Comparison of ENCODE assay signal across 25 mouse cellular contexts in genomic region chr5:135951660-135952059, GRCm38 (mm10). TPM values are rescaled to one million over a fixed set of nuclear protein-coding genes. Genes with fewer than 3 reads are reported as not detected.
A peak's percentile ranks its signal among the peaks of the same experiment; 100 is the strongest.
DNase-seq lines count a peak whose midpoint lies in the region; ATAC-seq and TF ChIP-seq lines count a peak whose summit lies in the region.
"Had no signal": no experiment of that assay in that cellular context is flagged by ENCODE, and none has a peak within 500 bp of the region (broad histone marks: within the 10 kb centered on the region; RNA-seq: fewer than 3 reads in every experiment).

No protein-coding gene starts in this region.

- no peak for TF ChIP-seq CTCF in G1E (IDR thresholded peaks at IDR 0.05; ENCODE audit: low read depth, low read length)

- no peak overlapping the region for H3K9ac ChIP-seq in embryonic facial prominence, embryonic 12.5 days
- H3K9ac ChIP-seq in midbrain, embryonic 11.5 days (ENCODE audit: low read length), result no peak overlapping the region
- H3K9ac ChIP-seq: forebrain, embryonic 13.5 days; hindbrain, embryonic 14.5 days; lung, embryonic 15.5 days; neural tube, embryonic 12.5 days; stomach, embryonic 15.5 days had no signal

- no peak overlapping the region for H3K4me2 ChIP-seq in embryonic facial prominence, embryonic 12.5 days (replicated peaks)
- no peak overlapping the region for H3K4me2 ChIP-seq in midbrain, embryonic 11.5 days
- H3K4me2 ChIP-seq: forebrain, embryonic 13.5 days; hindbrain, embryonic 14.5 days; lung, embryonic 15.5 days; neural tube, embryonic 12.5 days; stomach, embryonic 15.5 days had no signal

- H3K4me3 ChIP-seq in embryonic facial prominence, embryonic 12.5 days, result no peak overlapping the region
- no peak overlapping the region for H3K4me3 ChIP-seq in embryonic facial prominence, embryonic 10.5 days
- peak overlapping the region; percentile 40; the same call in 1 of the 2 replicates for H3K4me3 ChIP-seq in G1E (ENCODE audit: low read depth, low read length)
- H3K4me3 ChIP-seq in megakaryocyte, embryonic 14.5 days (replicated peaks), result peak overlapping the region; percentile 20
- H3K4me3 ChIP-seq in midbrain, embryonic 11.5 days (ENCODE audit: low read depth, low read length), result no peak overlapping the region
- H3K4me3 ChIP-seq: forebrain, embryonic 13.5 days; limb, embryonic 10.5 days; lung, embryonic 15.5 days; neural tube, embryonic 12.5 days; stomach, embryonic 15.5 days had no signal

- DNase-seq in embryonic facial prominence, embryonic 10.5 days (ENCODE audit: low spot score), result no peak
- DNase-seq in G1E (ENCODE audit: low spot score), result no peak
- DNase-seq in liver, result peak; percentile 46
- no peak for DNase-seq in layer of hippocampus, adult 8-10 months (ENCODE audit: low spot score in 2 of 2)
- DNase-seq in lung, postnatal 36 days, result no peak
- DNase-seq in midbrain, embryonic 11.5 days (ENCODE audit: low spot score, missing footprints), result no peak
- DNase-seq: cerebellum, postnatal 25 days; kidney, postnatal 10 days; midbrain, embryonic 14.5 days; thymus, postnatal 36 days had no signal

- H3K36me3 ChIP-seq in embryonic facial prominence, embryonic 12.5 days, result no peaks in the 10 kb centered on the region
- H3K36me3 ChIP-seq in embryonic facial prominence, embryonic 10.5 days (replicated peaks), result no peaks in the 10 kb centered on the region
- H3K36me3 ChIP-seq in G1E (replicated peaks), result no peaks in the 10 kb centered on the region
- H3K36me3 ChIP-seq in megakaryocyte, embryonic 14.5 days (replicated peaks; ENCODE audit: low read length), result no peaks in the 10 kb centered on the region
- no peaks in the 10 kb centered on the region for H3K36me3 ChIP-seq in midbrain, embryonic 11.5 days (ENCODE audit: control insufficient read depth, insufficient read depth, low read length)
- H3K36me3 ChIP-seq: limb, embryonic 10.5 days; lung, embryonic 15.5 days; neural tube, embryonic 12.5 days; stomach, embryonic 15.5 days had no signal

- no peaks in the 10 kb centered on the region for H3K9me3 ChIP-seq in embryonic facial prominence, embryonic 12.5 days
- no peaks in the 10 kb centered on the region for H3K9me3 ChIP-seq in embryonic facial prominence, embryonic 10.5 days
- H3K9me3 ChIP-seq in G1E (replicated peaks), result no peaks in the 10 kb centered on the region
- no peaks in the 10 kb centered on the region for H3K9me3 ChIP-seq in megakaryocyte, embryonic 14.5 days
- H3K9me3 ChIP-seq in midbrain, embryonic 11.5 days (ENCODE audit: control insufficient read depth, low read length), result no peaks in the 10 kb centered on the region
- H3K9me3 ChIP-seq: forebrain, embryonic 13.5 days; limb, embryonic 10.5 days; lung, embryonic 15.5 days; neural tube, embryonic 12.5 days; stomach, embryonic 15.5 days had no signal

- no peak overlapping the region for H3K27ac ChIP-seq in embryonic facial prominence, embryonic 12.5 days
- H3K27ac ChIP-seq in embryonic facial prominence, embryonic 10.5 days (replicated peaks), result no peak overlapping the region; the same call in 1 of the 2 replicates
- no peak overlapping the region for H3K27ac ChIP-seq in midbrain, embryonic 11.5 days (ENCODE audit: low read depth, low read length)
- H3K27ac ChIP-seq: forebrain, embryonic 13.5 days; hindbrain, embryonic 14.5 days; limb, embryonic 10.5 days; lung, embryonic 15.5 days; neural tube, embryonic 12.5 days; stomach, embryonic 15.5 days had no signal

- no peaks in the 10 kb centered on the region for H3K27me3 ChIP-seq in embryonic facial prominence, embryonic 12.5 days
- no peaks in the 10 kb centered on the region for H3K27me3 ChIP-seq in embryonic facial prominence, embryonic 10.5 days (replicated peaks; ENCODE audit: low read depth, poor library complexity, severe bottlenecking)
- H3K27me3 ChIP-seq in G1E (ENCODE audit: insufficient read depth, low read length), result no peaks in the 10 kb centered on the region
- no peaks in the 10 kb centered on the region for H3K27me3 ChIP-seq in megakaryocyte, embryonic 14.5 days (replicated peaks)
- no peaks in the 10 kb centered on the region for H3K27me3 ChIP-seq in midbrain, embryonic 11.5 days (ENCODE audit: control insufficient read depth, insufficient read depth, low read length)
- H3K27me3 ChIP-seq: forebrain, embryonic 13.5 days; lung, embryonic 15.5 days; neural tube, embryonic 12.5 days; stomach, embryonic 15.5 days had no signal

- H3K4me1 ChIP-seq in embryonic facial prominence, embryonic 12.5 days, result peaks cover 2% of the 10 kb centered on the region; the same call in 1 of the 2 replicates
- H3K4me1 ChIP-seq in embryonic facial prominence, embryonic 10.5 days, result peaks cover 2% of the 10 kb centered on the region
- peaks cover 48% of the 10 kb centered on the region for H3K4me1 ChIP-seq in G1E (ENCODE audit: insufficient read depth, low read depth, low read length)
- H3K4me1 ChIP-seq in megakaryocyte, embryonic 14.5 days, result peaks cover 70% of the 10 kb centered on the region
- no peaks in the 10 kb centered on the region for H3K4me1 ChIP-seq in midbrain, embryonic 11.5 days (ENCODE audit: control insufficient read depth, insufficient read depth, low read length)
- H3K4me1 ChIP-seq: stomach, embryonic 15.5 days had no signal

- ATAC-seq in embryonic facial prominence, embryonic 12.5 days (ENCODE audit: insufficient number of reproducible peaks, insufficient read depth, low FRiP score, low TSS enrichment), result 0 out of 2 replicates have a peak, but pooled peaks have one; percentile 37
- ATAC-seq in G1E (ENCODE audit: extremely low read depth, insufficient number of reproducible peaks, low FRiP score, poor library complexity, severe bottlenecking), result no peak
- ATAC-seq in midbrain, embryonic 11.5 days (ENCODE audit: low FRiP score), result no peak
- ATAC-seq: forebrain, embryonic 13.5 days; intestine, postnatal 0 days had no signal

- 95% methylated on average over 2 of the region's 2 CpGs for WGBS in embryonic facial prominence, embryonic 12.5 days
- 90% methylated on average over 2 of the region's 2 CpGs for WGBS in embryonic facial prominence, embryonic 10.5 days
- WGBS in midbrain, embryonic 11.5 days, result 95% methylated on average over 2 of the region's 2 CpGs

RNA-seq across cellular contexts. Expression of gene Ywhag, which starts 17.2 kb away (rescaled TPM):
- polyA plus RNA-seq in embryonic facial prominence, embryonic 12.5 days (2016; fragmentation: Nextera tagmentation; extraction: Ambion mirVana), result 221 and 228 TPM in 2 replicates
- 244 and 257 TPM in 2 replicates for polyA plus RNA-seq in embryonic facial prominence, embryonic 10.5 days (2016; fragmentation: Nextera tagmentation; extraction: Ambion mirVana)
- total RNA-seq in G1E (2014; fragmentation: Nextera tagmentation), result 168 and 200 TPM in 2 replicates
- total RNA-seq in G1E (2017), result 73.5 and 99.8 TPM in 2 replicates
- 246 and 281 TPM in 2 replicates for polyA plus RNA-seq in G1E (2012)
- polyA plus RNA-seq in megakaryocyte, embryonic 14.5 days (2012; ENCODE audit: insufficient read depth, low replicate concordance), result 121 and 148 TPM in 2 replicates
- total RNA-seq in layer of hippocampus, adult 8-10 months (2022), result 1,000 to 10,000 TPM; 1,040 to 1,170 (median 1,116) TPM
- 182 and 188 TPM in 2 replicates for polyA plus RNA-seq in midbrain, embryonic 11.5 days (2014; fragmentation: Nextera tagmentation; extraction: Ambion mirVana)

RNA-seq across cellular contexts. Expression of gene Ssc4d, which starts 22.7 kb away (rescaled TPM):
- 4.7 and 5.1 TPM in 2 replicates for polyA plus RNA-seq in embryonic facial prominence, embryonic 12.5 days (2016; fragmentation: Nextera tagmentation; extraction: Ambion mirVana)
- polyA plus RNA-seq in embryonic facial prominence, embryonic 10.5 days (2016; fragmentation: Nextera tagmentation; extraction: Ambion mirVana), result 3.1 and 4.0 TPM in 2 replicates
- total RNA-seq in G1E (2014; fragmentation: Nextera tagmentation) (9.1 and 16.4 TPM in 2 replicates), G1E (2017) (3.2 and 5.5 TPM in 2 replicates)
- polyA plus RNA-seq in G1E (2012), result 1.1 and 1.5 TPM in 2 replicates
- 5.0 and 13.7 TPM in 2 replicates for polyA plus RNA-seq in megakaryocyte, embryonic 14.5 days (2012; ENCODE audit: insufficient read depth, low replicate concordance)
- total RNA-seq in layer of hippocampus, adult 8-10 months (2022), result 1 to 10 TPM in 2 of 4 experiments, under 1 TPM in 2; 0.76 to 1.7 (median 0.99) TPM
- polyA plus RNA-seq in midbrain, embryonic 11.5 days (2014; fragmentation: Nextera tagmentation; extraction: Ambion mirVana), result 0.68 and 0.86 TPM in 2 replicates

RNA-seq across cellular contexts. Expression of gene Zp3, which starts 28.2 kb away (rescaled TPM):
- 0.12 TPM in 1 of 2 replicates, not detected in the other for polyA plus RNA-seq in embryonic facial prominence, embryonic 12.5 days (2016; fragmentation: Nextera tagmentation; extraction: Ambion mirVana)
- polyA plus RNA-seq in embryonic facial prominence, embryonic 10.5 days (2016; fragmentation: Nextera tagmentation; extraction: Ambion mirVana), result not detected in 2 replicates
- total RNA-seq in G1E (2014; fragmentation: Nextera tagmentation) (not detected in 2 replicates), G1E (2017) (not detected in 2 replicates)
- polyA plus RNA-seq in G1E (2012), result not detected in 2 replicates
- not detected in 2 replicates for polyA plus RNA-seq in megakaryocyte, embryonic 14.5 days (2012; ENCODE audit: insufficient read depth, low replicate concordance)
- total RNA-seq in layer of hippocampus, adult 8-10 months (2022), result not detected
- polyA plus RNA-seq in midbrain, embryonic 11.5 days (2014; fragmentation: Nextera tagmentation; extraction: Ambion mirVana), result not detected in 2 replicates
- total RNA-seq: gastrocnemius, adult 18-20 months; heart, adult 8-10 months; layer of hippocampus, postnatal 14 days had no signal
- polyA plus RNA-seq: C2C12; embryonic facial prominence, embryonic 11.5 days; forebrain, embryonic 13.5 days; hindbrain, embryonic 14.5 days; intestine, postnatal 0 days; limb, embryonic 10.5 days; lung, embryonic 15.5 days; midbrain, embryonic 14.5 days; neural tube, embryonic 12.5 days; small intestine, adult 2 months had no signal

RNA-seq across cellular contexts. Expression of gene Dtx2, which starts 42.9 kb away (rescaled TPM):
- 33.8 and 38.9 TPM in 2 replicates for polyA plus RNA-seq in embryonic facial prominence, embryonic 12.5 days (2016; fragmentation: Nextera tagmentation; extraction: Ambion mirVana)
- 38.5 and 39.2 TPM in 2 replicates for polyA plus RNA-seq in embryonic facial prominence, embryonic 10.5 days (2016; fragmentation: Nextera tagmentation; extraction: Ambion mirVana)
- total RNA-seq in G1E (2014; fragmentation: Nextera tagmentation) (18.4 and 25.6 TPM in 2 replicates), G1E (2017) (5.1 and 7.1 TPM in 2 replicates)
- polyA plus RNA-seq in G1E (2012), result 23.7 and 25.2 TPM in 2 replicates
- 23.7 and 30.1 TPM in 2 replicates for polyA plus RNA-seq in megakaryocyte, embryonic 14.5 days (2012; ENCODE audit: insufficient read depth, low replicate concordance)
- 10 to 100 TPM in 2 of 4 experiments, 1 to 10 TPM in 2; 8.3 to 11.1 (median 9.8) TPM for total RNA-seq in layer of hippocampus, adult 8-10 months (2022)
- 23.2 and 29.6 TPM in 2 replicates for polyA plus RNA-seq in midbrain, embryonic 11.5 days (2014; fragmentation: Nextera tagmentation; extraction: Ambion mirVana)

Comparison
In these comparisons a context has a peak if more than half of its experiments do, and no peak if none do; other contexts are left out.
1. H3K4me3 ChIP-seq: peak in G1E (single experiment) and megakaryocyte, embryonic 14.5 days (single experiment); none in embryonic facial prominence, embryonic 12.5 days (single experiment), embryonic facial prominence, embryonic 10.5 days (single experiment) and midbrain, embryonic 11.5 days (single experiment).